Mouse (Mus musculus): ENCODE data around the gene B230219D22Rik. TPM values are rescaled to one million over a fixed set of nuclear protein-coding genes. Genes with fewer than 3 reads are reported as not detected.

The B230219D22Rik gene
- total RNA-seq, 2 experiments from 2014 or later, result 75.1 to 75.5 TPM

DNA sequence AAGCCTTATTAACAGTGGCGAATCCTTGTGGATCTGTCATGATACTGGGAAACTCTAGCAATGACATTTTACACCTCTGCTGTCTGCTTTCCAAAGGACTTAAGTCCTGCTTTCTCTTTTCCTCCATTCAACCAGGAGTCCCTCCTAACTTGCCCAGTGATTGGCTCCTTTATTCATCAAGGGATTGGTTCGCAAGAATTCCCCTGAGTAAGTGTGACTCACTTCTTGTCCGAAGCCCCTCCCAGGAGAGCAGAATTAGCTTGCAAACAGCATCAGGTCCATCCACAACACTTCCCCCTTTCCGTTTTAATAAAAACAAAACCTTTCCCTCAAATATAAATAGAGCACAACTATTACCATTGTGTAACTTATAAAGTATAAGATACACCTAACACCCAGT lies 11.4 kb downstream of the B230219D22Rik start:
- Histone ChIP-seq H3K27ac (no peak overlapping the region), H3K4me3 (no peak overlapping the region)
- no peak for DNase-seq (ENCODE audit: low spot score in 2 of 2)
- TF ChIP-seq CTCF (conservative IDR thresholded peaks at IDR 0.05), result no peak

DNA sequence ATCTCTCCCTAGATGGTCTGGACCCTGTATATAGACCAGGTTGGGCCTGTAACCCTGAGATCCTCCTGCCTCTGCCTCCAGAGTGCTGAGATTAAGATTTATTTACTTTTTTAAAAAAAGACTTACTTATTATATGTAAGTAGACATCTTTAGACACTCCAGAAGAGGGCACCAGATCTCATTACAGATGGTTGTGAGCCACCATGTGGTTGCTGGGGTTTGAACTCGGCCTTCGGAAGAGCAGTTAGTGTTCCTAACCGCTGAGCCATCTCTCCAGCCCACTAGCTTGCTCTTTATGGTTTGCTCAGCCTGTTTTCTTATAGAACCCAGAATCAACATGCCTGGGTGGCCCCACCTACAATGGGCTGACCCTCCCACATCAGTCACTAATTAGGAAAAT lies 19.9 kb downstream of the B230219D22Rik start:
- TF ChIP-seq CTCF (conservative IDR thresholded peaks at IDR 0.05), result peak; percentile 18; the same call in 1 of the 2 replicates
- DNase-seq (ENCODE audit: low spot score in 2 of 2), result no peak
- no peak overlapping the region for H3K27ac ChIP-seq
- no peak overlapping the region for H3K4me3 ChIP-seq

DNA sequence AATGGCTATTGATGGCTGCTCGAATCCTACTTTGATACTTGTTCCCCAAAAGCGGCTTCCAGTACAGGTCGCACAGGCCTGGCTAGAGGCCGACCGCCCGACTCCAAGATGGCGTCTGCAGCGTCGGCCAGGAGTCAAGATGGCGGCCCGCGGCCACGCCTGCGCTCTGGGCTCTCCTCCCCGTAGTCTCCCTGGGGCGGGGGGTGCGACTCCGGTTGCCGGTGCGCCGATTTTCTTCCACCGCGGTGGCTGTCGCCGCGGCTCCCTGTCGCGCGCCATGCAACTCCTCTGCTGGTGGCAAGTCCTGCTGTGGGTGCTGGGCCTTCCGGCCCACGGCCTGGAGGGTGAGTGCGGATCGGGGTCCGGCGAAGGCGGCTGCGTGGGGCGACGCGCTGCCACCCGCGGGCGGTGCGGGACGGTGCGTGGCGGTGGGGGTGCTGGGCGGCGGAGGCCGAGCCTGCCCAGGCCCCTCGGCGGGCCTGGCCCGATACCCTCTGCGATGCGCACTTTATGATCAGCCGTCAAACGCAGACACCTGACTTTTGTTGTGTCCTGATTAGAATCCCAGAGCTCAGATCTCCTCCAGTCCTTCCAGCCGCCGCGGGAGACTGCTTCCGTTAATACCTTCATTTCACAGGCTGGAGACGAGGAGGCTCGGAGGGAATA lies 21.7 kb downstream of the B230219D22Rik start, which contains the start of gene Txndc15:
Gene Txndc15, plus strand, starts transcription at position 150 of the 666 bp plus-strand sequence.
- Histone ChIP-seq H3K27ac (peak within 1 kb of the TSS; percentile 96), H3K4me3 (peak within 1 kb of the TSS; percentile 78)

DNA sequence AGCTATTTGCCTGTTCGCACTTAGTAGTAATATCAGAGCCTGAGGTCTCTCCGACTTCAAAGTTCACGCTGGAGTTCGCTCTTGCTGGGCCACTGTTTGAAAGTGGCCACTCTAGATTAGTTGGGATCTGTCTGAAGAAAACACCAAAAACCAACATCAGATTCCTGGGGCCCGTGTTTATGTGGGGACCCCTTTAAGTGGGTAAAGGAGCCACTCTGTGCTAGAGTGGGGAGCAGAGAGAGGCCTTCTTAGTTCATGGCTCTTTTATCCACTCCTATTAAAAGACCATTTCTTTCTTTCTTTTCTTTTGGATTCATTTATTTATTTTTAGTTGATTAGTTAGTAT lies 22.2 kb downstream of the B230219D22Rik start:
- no peak for DNase-seq (ENCODE audit: low spot score in 2 of 2)
- Histone ChIP-seq H3K4me3 (peak overlapping the region; percentile 78), H3K27ac (peak overlapping the region; percentile 96)
- no peak for TF ChIP-seq CTCF (conservative IDR thresholded peaks at IDR 0.05)

More for the DNA sequence above, 21.7 kb downstream of the B230219D22Rik start, which contains the start of gene Txndc15:
- no peak for TF ChIP-seq CTCF (conservative IDR thresholded peaks at IDR 0.05)
- peak; percentile 82 to 90 for DNase-seq (ENCODE audit: low spot score in 2 of 2)

DNA sequence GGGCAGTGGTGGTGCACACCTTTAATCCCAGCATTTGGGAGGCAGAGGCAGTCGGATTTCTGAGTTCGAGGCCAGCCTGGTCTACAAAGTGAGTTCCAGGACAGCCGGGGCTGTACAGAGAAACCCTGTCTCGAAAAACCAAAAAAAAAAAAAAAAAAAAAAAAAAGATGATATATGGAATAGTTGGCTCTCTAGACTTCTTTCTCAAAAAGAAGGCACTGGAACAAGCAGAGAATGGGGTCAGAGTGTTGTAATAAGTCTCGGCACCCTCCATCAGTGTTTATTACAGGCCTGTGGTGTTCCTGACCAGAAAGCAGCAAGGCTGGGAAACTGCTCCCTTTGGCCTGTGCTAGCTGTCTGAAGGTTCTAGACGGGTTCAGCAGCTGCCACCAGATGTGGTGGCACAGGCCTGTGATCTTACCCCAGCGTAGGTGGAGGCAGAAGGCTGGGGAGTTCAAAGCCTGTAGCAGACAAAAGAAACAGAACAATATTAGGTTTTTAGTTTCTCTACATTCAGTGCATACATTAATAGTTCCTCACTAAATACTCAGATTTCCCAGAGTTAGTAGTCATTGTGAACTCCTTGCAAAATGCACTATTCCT lies 23.1 kb downstream of the B230219D22Rik start:
- Histone ChIP-seq H3K4me3 (peak overlapping the region; percentile 78), H3K27ac (no peak overlapping the region)
- no peak for TF ChIP-seq CTCF (conservative IDR thresholded peaks at IDR 0.05)
- no peak for DNase-seq (ENCODE audit: low spot score in 2 of 2)

DNA sequence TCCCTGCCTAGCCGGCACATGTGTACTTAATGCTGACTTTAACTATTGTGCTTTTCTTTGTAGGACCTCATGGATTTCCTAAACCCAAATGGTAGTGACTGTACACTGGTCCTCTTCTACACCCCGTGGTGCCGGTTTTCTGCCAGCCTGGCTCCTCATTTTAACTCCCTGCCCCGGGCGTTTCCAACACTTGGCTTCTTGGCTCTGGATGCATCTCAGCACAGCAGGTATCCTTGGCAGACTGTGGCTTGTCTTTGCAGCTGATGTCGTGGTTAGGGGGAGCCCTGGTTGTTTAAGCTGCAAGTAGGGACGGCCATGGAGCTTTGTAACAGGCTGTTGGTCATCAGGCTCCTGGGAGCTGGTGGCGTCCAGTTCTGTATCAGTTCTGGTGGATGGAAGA lies 28.6 kb downstream of the B230219D22Rik start:
- DNase-seq (ENCODE audit: low spot score in 2 of 2), result no peak
- no peak for TF ChIP-seq CTCF (conservative IDR thresholded peaks at IDR 0.05)
- Histone ChIP-seq H3K4me3 (no peak overlapping the region), H3K27ac (no peak overlapping the region)

DNA sequence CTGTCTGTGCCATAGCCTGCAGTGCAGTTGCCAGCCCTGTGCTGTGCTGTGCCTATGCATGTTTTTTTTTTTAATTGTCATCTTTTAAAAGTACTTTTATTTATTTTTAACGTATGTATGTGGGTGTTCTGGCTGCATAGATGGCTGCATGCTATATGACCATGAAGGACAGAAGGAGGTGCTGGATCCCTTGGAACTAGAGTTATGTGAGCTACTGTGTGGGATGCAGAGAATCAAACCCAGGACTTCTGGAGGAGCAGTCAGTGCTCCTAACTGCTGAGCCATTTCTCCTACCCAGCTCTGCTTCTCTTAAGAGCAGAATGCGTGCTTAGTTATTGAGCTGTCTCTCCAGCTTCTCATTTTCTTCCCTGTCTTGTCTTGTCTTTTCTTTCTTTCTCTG lies 29.1 kb downstream of the B230219D22Rik start:
- no peak overlapping the region for H3K27ac ChIP-seq
- DNase-seq (ENCODE audit: low spot score in 2 of 2), result no peak
- no peak overlapping the region for H3K4me3 ChIP-seq
- no peak for TF ChIP-seq CTCF (conservative IDR thresholded peaks at IDR 0.05)

DNA sequence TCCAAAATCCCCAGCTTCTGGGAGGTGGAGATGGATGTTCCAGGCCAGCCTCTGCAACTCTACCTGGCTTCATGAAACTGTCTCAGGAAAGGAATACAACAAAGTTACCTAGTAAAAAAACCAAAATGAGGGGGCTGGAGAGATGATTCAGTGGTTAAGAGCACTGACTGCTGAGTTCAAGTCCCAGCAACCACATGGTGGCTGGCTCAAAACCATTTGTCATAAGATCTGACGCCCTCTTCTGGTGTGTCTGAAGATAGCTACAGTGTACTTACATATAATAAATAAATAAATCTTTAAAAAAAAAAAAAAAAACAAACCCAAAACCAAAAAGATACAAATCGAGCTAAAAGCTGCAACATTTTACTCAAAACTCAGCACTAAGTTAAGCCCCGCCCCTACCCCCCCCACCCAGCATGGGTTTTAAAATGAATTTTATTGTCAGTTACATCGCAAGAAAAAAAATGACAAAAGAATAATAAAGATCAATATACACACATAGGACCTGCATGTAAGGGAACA lies 33.7 kb downstream of the B230219D22Rik start:
- no peak for DNase-seq (ENCODE audit: low spot score in 2 of 2)
- H3K4me3 ChIP-seq, result peak overlapping the region; percentile 89
- H3K27ac ChIP-seq, result peak overlapping the region; percentile 96
- TF ChIP-seq CTCF (conservative IDR thresholded peaks at IDR 0.05), result peak; percentile 69

DNA sequence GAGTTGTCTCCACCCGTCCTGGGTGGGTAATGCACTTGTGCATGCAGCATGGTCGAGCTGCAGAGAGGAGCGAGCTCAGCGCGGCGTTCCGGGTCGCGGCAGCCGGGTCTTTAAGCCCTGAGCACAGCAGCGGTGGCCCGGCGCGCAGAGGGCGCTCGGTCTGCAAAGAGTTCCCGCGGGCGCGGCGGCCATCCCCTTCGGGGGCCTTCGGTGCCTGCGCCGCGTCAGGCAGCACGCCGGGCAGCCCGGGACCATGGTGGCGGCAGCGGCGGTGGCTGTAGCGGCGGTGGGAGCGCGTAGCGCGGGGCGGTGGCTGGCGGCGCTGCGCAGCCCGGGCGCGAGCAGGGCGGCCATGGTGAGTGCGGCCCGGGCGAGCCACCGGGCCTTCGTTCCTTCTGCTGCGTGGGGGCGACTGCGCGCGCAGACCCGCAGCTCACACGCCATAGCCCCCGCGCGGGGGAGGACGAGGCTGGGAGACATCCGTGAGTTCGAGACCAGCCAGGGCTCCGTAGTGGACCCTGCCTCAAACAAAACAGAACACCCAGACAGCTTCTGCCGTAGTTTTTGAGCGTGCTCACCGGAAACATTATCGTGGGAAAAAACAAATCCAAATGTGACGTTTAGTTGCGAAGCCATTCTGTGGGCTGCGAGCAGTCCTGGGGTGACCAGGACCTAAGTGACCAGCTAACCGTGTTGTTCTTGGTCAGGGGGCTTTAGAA lies 34.4 kb downstream of the B230219D22Rik start, which contains the start of gene Pcbd2:
Gene Pcbd2, plus strand, starts transcription at position 249 of the 719 bp plus-strand sequence.
- DNase-seq (ENCODE audit: low spot score in 2 of 2), result peak; percentile 75 to 78
- Histone ChIP-seq H3K27ac (peak within 1 kb of the TSS; percentile 96), H3K4me3 (peak within 1 kb of the TSS; percentile 89)
- no peak for TF ChIP-seq CTCF (conservative IDR thresholded peaks at IDR 0.05)

DNA sequence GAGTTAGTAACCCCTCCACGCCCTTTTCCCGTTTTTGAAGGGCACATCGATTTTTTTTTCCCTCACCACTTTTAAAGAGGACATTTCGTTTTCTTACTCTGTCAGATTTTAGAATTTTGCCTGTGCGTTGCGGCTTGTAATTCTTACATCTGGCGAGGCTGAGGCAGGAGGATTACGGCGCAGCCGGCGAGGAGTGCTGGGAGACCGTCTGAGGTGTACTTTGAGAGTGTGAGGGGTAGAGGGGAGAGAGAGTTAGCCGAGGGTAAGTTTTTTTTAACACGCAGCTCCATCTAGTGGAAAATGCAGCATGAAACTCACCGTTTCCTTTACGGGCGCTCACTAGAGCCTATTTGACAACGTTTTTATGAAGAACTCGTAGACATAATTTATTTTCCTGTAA lies 34.9 kb downstream of the B230219D22Rik start:
- Histone ChIP-seq H3K4me3 (peak overlapping the region; percentile 89), H3K27ac (peak overlapping the region; percentile 96)
- peak; percentile 83 for TF ChIP-seq CTCF (conservative IDR thresholded peaks at IDR 0.05)
- peak; percentile 61 to 78 for DNase-seq (ENCODE audit: low spot score in 2 of 2)

DNA sequence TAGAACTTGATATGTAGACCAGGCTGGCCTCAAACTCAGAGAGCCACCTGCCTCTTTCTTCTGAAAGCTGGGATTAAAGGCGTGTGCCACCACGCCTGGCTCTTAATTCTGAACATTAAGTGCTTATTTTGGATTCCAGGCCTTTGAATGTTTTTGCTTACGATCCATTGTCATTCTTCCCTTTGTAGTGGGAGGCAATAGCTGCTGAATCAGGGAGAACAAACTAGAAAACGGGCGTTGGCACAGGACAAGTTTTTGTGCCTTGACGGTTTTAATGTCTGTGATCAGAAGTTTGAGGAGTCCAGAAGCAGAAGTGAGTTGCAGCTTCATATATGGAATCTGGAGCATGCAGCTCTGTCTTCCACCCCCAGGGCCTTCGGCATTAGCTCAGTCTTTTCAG lies 37.8 kb downstream of the B230219D22Rik start:
- no peak overlapping the region for H3K4me3 ChIP-seq
- DNase-seq (ENCODE audit: low spot score in 2 of 2), result no peak
- TF ChIP-seq CTCF (conservative IDR thresholded peaks at IDR 0.05), result no peak
- no peak overlapping the region for H3K27ac ChIP-seq

DNA sequence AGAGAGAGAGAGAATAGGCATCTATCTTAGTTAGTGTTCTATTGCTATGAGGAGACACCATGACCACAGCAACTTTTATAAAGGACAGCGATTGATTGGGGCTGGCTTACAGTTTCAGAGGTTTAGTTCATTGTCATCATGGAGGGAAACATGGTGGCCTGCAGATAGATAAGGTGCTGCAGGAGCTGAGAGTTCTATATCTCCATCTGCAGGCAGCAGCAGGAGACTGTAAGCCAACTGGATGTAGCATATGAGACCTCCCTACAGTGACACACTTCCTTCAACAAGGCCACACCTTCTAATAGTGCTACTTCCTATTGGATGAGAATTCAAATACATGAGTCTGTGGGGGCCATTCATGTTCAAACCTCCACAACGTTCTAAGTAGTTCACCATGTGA lies 39.2 kb downstream of the B230219D22Rik start:
- no peak overlapping the region for H3K4me3 ChIP-seq
- H3K27ac ChIP-seq, result no peak overlapping the region
- no peak for DNase-seq (ENCODE audit: low spot score in 2 of 2)
- no peak for TF ChIP-seq CTCF (conservative IDR thresholded peaks at IDR 0.05)

Measured in layer of hippocampus, adult 2 months (tissue).